Mouse (Mus musculus) heart, embryonic 11.5 days (tissue): ENCODE data around the gene Ildr2. TPM values are rescaled to one million over a fixed set of nuclear protein-coding genes. Genes with fewer than 3 reads are reported as not detected.

Experiments
- ATAC-seq: fragments of 200-750 bp; cut with Nextera tagmentation; replicated peaks from 2 replicates; pipeline ENCODE4 v1.8.0; 2017; ENCODE audit warnings: moderate library complexity; ENCODE audit not compliant: insufficient number of reproducible peaks, low FRiP score, low TSS enrichment
- H3K27ac ChIP-seq: fragments of 300-500 bp; sonication (generic); 2 replicates; pipeline ENCODE4 v1.5.1; 2014; ENCODE audit warnings: mild to moderate bottlenecking, low read depth, low read length
- H3K27me3 ChIP-seq: fragments of 300-500 bp; sonication (generic); 2 replicates; pipeline ENCODE4 v1.6.1; 2014; ENCODE audit warnings: mild to moderate bottlenecking, low read length, mixed read lengths; ENCODE audit not compliant: control insufficient read depth, insufficient read depth
- H3K36me3 ChIP-seq: fragments of 300-500 bp; sonication (generic); 2 replicates; pipeline ENCODE4 v1.6.1; 2014; ENCODE audit warnings: mild to moderate bottlenecking, low read length, moderate library complexity, mixed read lengths; ENCODE audit not compliant: control insufficient read depth, insufficient read depth
- H3K4me1 ChIP-seq: fragments of 300-500 bp; sonication (generic); 2 replicates; pipeline ENCODE4 v1.6.1; 2014; ENCODE audit warnings: low read length; ENCODE audit not compliant: control insufficient read depth, insufficient read depth
- H3K4me2 ChIP-seq: fragments of 300-500 bp; sonication (generic); 2 replicates; pipeline ENCODE4 v1.6.1; 2014; ENCODE audit warnings: mild to moderate bottlenecking, moderate library complexity
- H3K4me3 ChIP-seq: fragments of 300-500 bp; sonication (generic); 2 replicates; pipeline ENCODE4 v1.5.1; 2014; ENCODE audit warnings: low read depth, low read length
- H3K9ac ChIP-seq: fragments of 300-500 bp; sonication (generic); 2 replicates; pipeline ENCODE4 v1.6.1; 2014; ENCODE audit warnings: mild to moderate bottlenecking, low read depth, low read length, moderate library complexity
- H3K9me3 ChIP-seq: fragments of 300-500 bp; sonication (generic); replicated peaks from 2 replicates; pipeline ENCODE4 v1.6.1; 2016; ENCODE audit warnings: low read length; ENCODE audit not compliant: control insufficient read depth
- WGBS: fragments of 180-500 bp; shearing (Covaris S2); extraction: QIAGEN DNeasy Blood & Tissue Kit; methylation state at CpG from one replicate; pipeline ENCODE4 v1.1.7; 2014; ENCODE audit not compliant: insufficient replicate concordance; 5-methylcytosine and 5-hydroxymethylcytosine counted together
- polyA plus RNA-seq: library from polyadenylated mRNA; unstranded; fragments of >200 nt; fragmentation: Nextera tagmentation; extraction: Ambion mirVana; gene quantifications from 2 replicates; pipeline ENCODE4 v1.2.1, GENCODE M21; 2014

The Ildr2 gene
- polyA plus RNA-seq, 1 experiment from 2014 or later = 1.9 TPM

- H3K4me3 ChIP-seq = no peak overlapping the region
- H3K4me1 ChIP-seq = no peaks in the 10 kb centered on the region
- no peaks in the 10 kb centered on the region for H3K36me3 ChIP-seq
- H3K27me3 ChIP-seq = no peaks in the 10 kb centered on the region
- WGBS = 80% methylated on average over 6 of the region's 6 CpGs
- H3K4me2 ChIP-seq = no peak overlapping the region
- H3K9me3 ChIP-seq = no peaks in the 10 kb centered on the region
- no peak overlapping the region for H3K27ac ChIP-seq
- H3K9ac ChIP-seq = no peak overlapping the region
- ATAC-seq = no peak
Observed at GRCm38 (mm10) chr1:166290562-166290961, 36.6 kb downstream of the Ildr2 start.

GRCm38 (mm10) chr1:166293086-166293485 is 39.1 kb downstream of the Ildr2 start:
- Histone ChIP-seq H3K4me1 (no peaks in the 10 kb centered on the region), H3K27ac (no peak overlapping the region), H3K4me3 (no peak overlapping the region), H3K9me3 (no peaks in the 10 kb centered on the region), H3K36me3 (no peaks in the 10 kb centered on the region), H3K27me3 (no peaks in the 10 kb centered on the region), H3K9ac (no peak overlapping the region), H3K4me2 (no peak overlapping the region)
- 74% methylated on average over 3 of the region's 3 CpGs for WGBS
- ATAC-seq = no peak

GRCm38 (mm10) chr1:166295548-166295947 is 41.6 kb downstream of the Ildr2 start:
- WGBS = 61% methylated on average over 7 of the region's 7 CpGs
- Histone ChIP-seq H3K4me3 (no peak overlapping the region), H3K9me3 (no peaks in the 10 kb centered on the region), H3K27ac (no peak overlapping the region), H3K4me1 (no peaks in the 10 kb centered on the region), H3K4me2 (no peak overlapping the region), H3K9ac (no peak overlapping the region), H3K27me3 (no peaks in the 10 kb centered on the region), H3K36me3 (no peaks in the 10 kb centered on the region)
- no peak for ATAC-seq

GRCm38 (mm10) chr1:166296371-166296770 is 42.4 kb downstream of the Ildr2 start:
- ATAC-seq = no peak
- no peak overlapping the region for H3K9ac ChIP-seq
- WGBS = 78% methylated on average over 9 of the region's 9 CpGs
- no peak overlapping the region for H3K4me3 ChIP-seq
- H3K36me3 ChIP-seq = no peaks in the 10 kb centered on the region
- H3K4me1 ChIP-seq = no peaks in the 10 kb centered on the region
- no peak overlapping the region for H3K4me2 ChIP-seq
- H3K9me3 ChIP-seq = no peaks in the 10 kb centered on the region
- H3K27me3 ChIP-seq = no peaks in the 10 kb centered on the region
- H3K27ac ChIP-seq = no peak overlapping the region

- Histone ChIP-seq H3K9me3 (no peaks in the 10 kb centered on the region), H3K4me3 (no peak overlapping the region), H3K27me3 (no peaks in the 10 kb centered on the region), H3K4me1 (no peaks in the 10 kb centered on the region), H3K27ac (no peak overlapping the region), H3K4me2 (no peak overlapping the region), H3K36me3 (no peaks in the 10 kb centered on the region), H3K9ac (no peak overlapping the region)
- WGBS = 70% methylated on average over 8 of the region's 8 CpGs
- no peak for ATAC-seq
Observed at GRCm38 (mm10) chr1:166296971-166297370, 43.0 kb downstream of the Ildr2 start.

- Histone ChIP-seq H3K27ac (no peak overlapping the region), H3K4me2 (no peak overlapping the region), H3K4me3 (no peak overlapping the region), H3K36me3 (no peaks in the 10 kb centered on the region), H3K27me3 (no peaks in the 10 kb centered on the region), H3K9ac (no peak overlapping the region), H3K9me3 (no peaks in the 10 kb centered on the region), H3K4me1 (no peaks in the 10 kb centered on the region)
- no peak for ATAC-seq
- 62% methylated on average over 15 of the region's 15 CpGs for WGBS
Observed at GRCm38 (mm10) chr1:166297499-166298111, 43.7 kb downstream of the Ildr2 start.

GRCm38 (mm10) chr1:166298884-166299283 is 44.9 kb downstream of the Ildr2 start:
- no peaks in the 10 kb centered on the region for H3K9me3 ChIP-seq
- 85% methylated on average over 2 of the region's 2 CpGs for WGBS
- ATAC-seq = no peak
- no peaks in the 10 kb centered on the region for H3K27me3 ChIP-seq
- H3K36me3 ChIP-seq = no peaks in the 10 kb centered on the region
- H3K4me3 ChIP-seq = no peak overlapping the region
- H3K9ac ChIP-seq = no peak overlapping the region
- no peak overlapping the region for H3K4me2 ChIP-seq
- no peak overlapping the region for H3K27ac ChIP-seq
- no peaks in the 10 kb centered on the region for H3K4me1 ChIP-seq

GRCm38 (mm10) chr1:166299821-166300220 is 45.9 kb downstream of the Ildr2 start:
- Histone ChIP-seq H3K4me2 (no peak overlapping the region), H3K4me1 (no peaks in the 10 kb centered on the region), H3K9ac (no peak overlapping the region), H3K36me3 (no peaks in the 10 kb centered on the region), H3K9me3 (no peaks in the 10 kb centered on the region), H3K27ac (no peak overlapping the region), H3K27me3 (no peaks in the 10 kb centered on the region), H3K4me3 (no peak overlapping the region)
- ATAC-seq = no peak
- WGBS = 84% methylated on average over 8 of the region's 8 CpGs

- WGBS = 68% methylated on average over 3 of the region's 3 CpGs
- H3K4me1 ChIP-seq = no peaks in the 10 kb centered on the region
- no peak overlapping the region for H3K27ac ChIP-seq
- H3K36me3 ChIP-seq = no peaks in the 10 kb centered on the region
- H3K27me3 ChIP-seq = no peaks in the 10 kb centered on the region
- no peak overlapping the region for H3K4me3 ChIP-seq
- no peak overlapping the region for H3K9ac ChIP-seq
- no peaks in the 10 kb centered on the region for H3K9me3 ChIP-seq
- no peak for ATAC-seq
- no peak overlapping the region for H3K4me2 ChIP-seq
Observed at GRCm38 (mm10) chr1:166300526-166300925, 46.6 kb downstream of the Ildr2 start.
